Mouse (Mus musculus) liver, adult (tissue): Measurements from ENCODE around the gene Sbk3.

Experiments
- GATA4 ChIP-seq: IDR thresholded peaks from 2 replicates; pipeline ENCODE4 v1.6.1; 2014; ENCODE audit warnings: mild to moderate bottlenecking, low read length; ENCODE audit not compliant: insufficient replicate concordance

The Sbk3 gene

DNA sequence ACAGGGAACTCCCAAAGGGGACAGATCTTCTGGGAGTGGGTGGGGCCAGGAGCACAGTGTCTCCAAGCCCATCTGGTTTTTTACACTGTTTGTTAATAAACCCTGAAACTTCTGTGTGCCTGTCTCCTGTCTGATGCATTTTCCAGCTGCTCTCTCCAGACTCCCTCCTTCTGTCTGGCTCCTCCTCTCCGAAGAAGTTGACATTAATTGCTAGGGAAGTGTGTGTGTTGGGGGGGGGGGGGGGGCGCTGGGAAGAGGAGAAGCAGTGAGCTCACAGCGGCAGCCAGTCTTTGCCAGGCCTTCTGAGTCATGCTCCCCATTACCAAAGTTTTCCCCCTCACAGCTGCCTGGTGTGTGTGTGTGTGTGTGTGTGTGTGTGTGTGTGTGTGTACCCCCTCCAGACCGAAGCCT, 46.1 kb downstream of the Sbk3 start:
- TF ChIP-seq GATA4 = no peak

DNA sequence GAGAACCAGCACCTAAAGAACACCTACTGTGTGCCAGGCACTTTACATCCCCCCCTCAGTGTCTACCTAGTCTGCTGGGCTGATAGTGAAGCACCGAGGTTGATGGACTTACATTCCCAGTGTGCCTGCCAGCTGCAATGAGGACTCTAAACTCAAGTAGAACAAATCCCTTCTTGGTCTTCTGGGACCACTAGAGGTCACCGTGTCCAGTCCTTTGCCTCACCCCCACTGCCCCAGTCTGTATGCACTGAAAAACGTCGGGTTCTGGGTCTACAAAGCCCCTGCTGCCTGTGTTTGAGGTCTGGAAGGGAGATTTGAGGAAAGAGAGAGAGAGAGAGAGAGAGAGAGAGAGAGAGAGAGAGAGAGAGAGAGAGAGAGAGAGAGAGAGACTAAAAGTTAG, 46.5 kb downstream of the Sbk3 start:
- no peak for TF ChIP-seq GATA4

DNA sequence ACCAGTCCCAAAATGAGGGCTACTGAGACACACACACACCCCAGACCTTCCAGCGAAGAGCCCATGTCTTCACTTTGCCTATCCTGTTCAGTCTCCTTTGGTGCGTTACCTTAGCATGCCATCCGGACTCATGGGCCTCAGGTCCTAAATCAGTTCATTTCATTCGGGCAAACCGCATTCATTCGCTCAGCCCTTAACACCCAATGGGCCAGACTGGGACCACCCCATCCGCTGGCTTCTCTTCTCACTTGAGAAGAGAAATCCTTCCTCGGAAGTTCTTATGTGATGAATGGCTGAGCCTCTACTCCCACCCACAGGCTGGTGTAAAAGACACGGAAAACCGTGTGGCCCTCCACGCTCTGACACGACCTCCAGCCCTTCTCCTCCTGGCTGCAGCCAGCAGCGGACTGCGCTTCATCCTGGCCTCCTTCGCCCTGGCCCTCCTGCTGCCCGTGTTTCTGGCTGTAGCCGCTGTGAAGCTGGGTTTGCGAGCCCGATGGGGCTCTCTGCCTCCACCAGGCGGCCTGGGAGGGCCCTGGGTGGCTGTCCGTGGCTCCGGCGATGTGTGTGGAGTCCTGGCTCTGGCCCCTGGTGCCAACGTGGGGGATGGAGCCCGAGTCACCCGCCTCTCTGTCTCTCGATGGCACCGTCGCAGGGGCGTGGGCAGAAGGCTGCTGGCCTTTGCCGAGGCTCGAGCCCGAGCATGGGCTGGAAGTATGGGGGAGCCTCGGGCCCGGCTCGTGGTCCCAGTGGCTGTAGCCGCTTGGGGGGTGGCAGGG, 47.2 kb downstream of the Sbk3 start:
- TF ChIP-seq GATA4 = no peak

DNA sequence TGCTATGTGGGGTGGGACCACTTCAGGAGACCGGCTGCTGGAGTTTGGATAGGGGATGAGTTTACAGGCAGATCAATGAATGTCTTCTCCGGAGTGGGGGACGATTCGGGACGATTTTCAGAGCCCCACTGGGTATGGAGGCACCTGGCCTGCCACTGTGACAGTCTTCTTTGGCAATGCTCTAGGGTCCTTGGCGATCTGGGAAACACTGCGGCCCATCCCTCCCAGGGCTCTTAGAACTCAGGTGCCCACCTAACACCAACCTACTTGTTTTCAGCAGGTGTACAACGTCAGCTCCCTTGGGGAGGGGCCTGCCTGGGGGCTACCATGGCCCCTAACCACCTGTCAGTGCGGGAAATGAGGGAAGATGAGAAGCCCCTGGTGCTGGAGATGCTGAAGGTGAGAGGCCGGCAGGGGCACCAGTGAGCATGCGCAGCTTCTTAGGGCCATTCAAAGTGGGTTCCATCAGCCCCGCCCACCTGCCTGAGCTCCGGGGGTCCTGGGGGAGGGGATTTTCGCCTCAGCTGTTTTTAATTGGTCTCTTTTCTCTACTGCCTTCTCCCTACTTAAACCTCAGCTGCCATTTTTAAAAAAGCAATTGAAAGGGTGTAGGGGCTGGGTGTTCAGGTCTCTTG, 47.9 kb downstream of the Sbk3 start:
- TF ChIP-seq GATA4 = no peak

DNA sequence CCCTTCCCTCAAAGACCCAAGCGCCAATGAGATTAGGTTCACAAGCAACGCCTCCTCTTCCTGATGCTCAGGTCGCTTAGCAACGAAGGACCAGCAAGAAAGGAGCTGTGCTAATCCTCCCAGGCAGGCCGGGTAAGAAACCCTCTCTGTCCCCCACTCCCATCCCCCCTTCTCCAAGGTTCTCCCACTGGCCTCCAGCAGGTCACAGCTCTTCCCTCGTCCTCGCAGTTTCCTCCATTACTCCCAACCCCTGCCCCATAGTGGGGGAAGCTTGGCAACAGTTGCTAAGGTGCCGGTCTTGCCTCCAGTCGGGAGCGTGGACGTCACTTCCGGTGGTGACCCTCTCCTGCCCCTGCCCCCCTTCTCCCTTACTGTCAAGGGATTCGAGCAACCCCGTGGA, 48.5 kb downstream of the Sbk3 start:
- no peak for TF ChIP-seq GATA4

DNA sequence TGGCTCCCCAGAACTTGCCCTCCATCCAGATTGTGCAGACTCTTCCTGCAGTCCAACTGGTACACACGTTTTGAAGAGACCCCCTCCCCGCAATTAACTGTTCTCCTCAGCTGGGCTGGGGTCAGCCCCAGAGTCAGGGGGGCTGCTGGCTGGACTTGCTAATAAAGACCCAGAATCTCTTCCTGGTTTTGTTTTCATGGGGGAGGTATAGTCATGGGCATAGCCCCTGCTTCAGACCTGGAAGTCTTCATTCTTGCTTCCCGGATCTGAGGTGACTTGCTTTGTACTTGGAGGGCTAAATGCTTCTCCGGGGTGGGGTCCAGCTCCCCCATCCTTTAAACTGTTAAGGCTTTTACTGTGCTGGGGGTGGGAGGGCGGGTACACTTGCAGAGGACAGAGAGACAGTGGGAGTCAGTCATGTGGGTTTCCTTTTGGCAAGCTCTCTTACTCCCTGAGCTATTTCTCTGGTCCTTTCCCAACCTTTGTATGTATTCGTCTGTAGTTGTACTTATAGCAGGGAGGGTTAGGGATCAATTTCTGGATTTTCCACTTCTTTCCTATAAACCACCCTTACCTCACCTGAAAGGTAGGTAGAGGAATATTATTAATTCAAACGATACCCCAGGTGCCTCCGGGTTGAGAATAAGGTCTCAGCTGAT, 49.0 kb downstream of the Sbk3 start, which contains the start of gene Nat14:
Gene Nat14 (plus strand): TSS at position 205 of the 659 bp plus-strand sequence.
- TF ChIP-seq GATA4 = no peak

DNA sequence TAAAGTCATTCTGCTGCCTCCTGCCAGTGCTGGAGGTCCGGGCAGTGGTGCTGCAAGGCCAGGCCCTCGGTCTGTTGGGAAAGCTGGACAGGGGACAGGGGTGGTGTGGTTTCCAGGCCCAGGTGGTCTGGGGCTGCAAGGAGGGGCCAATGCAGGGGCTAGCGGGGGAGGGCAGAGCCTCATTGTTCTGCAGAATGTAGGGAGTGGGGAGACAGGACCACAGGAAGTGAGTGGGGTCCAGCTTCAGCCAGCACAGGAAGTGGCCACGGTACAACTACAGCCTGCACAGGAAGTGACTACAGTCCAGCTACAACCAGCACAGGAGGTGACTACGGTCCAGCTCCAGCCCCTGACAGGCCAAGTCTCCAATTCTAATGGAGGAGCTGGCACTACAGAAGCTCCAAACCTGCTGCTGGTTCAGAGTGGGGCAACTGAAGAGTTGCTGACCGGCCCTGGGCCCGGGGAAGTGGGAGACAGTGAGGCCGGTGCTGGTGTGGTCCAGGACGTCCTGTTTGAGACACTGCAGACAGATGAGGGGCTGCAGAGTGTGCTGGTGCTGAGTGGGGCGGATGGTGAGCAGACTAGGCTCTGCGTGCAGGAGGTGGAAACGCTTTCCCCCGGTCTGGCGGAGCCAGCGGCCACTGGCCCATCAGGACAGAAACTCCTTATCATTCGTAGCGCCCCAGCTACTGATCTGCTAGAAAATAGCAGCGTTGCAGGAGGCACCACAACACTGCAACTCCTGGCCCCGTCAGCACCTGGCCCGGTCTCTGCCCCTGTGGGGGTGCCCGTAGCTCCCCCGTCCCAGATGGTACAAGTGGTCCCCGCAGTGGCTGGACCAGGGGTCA, 49.8 kb downstream of the Sbk3 start:
- no peak for TF ChIP-seq GATA4

DNA sequence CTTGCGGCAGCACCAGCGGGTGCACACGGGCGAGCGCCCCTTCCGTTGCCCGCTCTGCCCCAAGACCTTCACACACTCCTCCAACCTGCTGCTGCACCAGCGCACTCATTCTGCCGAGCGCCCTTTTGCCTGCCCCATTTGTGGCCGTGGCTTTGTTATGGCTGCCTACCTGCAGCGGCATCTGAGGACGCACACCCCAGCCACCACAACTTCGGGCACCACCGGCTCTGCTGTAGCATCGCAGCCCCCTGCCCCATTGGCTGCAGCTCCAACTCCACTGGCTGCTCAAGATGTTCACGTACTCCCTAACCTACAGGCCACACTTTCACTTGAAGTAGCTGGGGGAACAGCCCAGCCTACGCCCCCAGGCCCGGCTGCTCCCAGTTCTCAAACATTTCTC, 50.5 kb downstream of the Sbk3 start:
- TF ChIP-seq GATA4 = no peak

DNA sequence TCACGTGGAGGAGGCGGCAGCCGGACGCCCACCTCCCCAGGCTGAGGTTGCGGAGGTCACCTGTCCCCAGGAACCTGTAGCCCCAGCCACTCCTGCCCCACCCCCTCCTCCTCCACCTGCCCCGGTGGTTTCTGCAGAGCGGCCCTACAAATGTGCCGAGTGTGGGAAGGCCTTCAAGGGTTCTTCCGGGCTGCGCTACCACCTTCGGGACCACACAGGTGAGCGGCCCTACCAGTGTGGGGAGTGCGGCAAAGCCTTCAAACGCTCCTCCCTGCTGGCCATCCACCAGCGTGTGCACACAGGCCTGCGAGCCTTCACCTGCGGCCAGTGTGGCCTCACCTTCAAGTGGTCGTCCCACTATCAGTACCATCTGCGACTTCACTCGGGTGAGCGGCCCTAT, 51.0 kb downstream of the Sbk3 start:
- TF ChIP-seq GATA4 = no peak

DNA sequence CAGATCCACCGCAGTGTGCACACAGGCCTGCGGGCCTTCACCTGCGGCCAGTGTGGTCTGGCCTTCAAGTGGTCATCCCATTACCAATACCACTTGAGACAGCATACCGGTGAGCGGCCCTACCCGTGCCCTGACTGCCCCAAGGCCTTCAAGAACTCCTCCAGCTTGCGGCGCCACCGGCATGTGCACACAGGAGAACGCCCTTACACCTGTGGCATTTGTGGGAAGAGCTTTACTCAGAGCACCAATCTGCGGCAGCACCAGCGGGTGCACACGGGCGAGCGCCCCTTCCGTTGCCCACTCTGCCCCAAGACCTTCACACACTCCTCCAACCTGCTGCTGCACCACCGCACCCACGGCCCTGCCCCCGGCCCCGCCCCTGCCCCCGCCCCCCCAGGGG, 51.9 kb downstream of the Sbk3 start:
- no peak for TF ChIP-seq GATA4

DNA sequence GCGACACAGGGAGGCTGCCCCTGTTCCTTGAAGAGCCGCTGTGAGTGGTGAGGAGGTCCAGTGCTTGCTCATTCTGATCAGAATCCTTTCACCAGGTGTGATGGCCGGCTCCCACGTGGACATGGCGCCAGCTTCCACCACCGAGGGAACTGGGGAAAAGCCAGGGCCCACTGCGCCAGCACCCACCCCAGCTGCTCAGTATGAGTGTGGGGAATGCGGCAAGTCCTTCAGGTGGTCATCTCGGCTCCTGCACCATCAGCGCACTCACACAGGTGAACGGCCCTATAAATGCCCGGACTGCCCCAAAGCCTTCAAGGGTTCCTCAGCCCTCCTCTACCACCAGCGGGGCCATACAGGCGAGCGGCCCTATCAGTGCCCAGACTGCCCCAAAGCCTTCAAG, 52.3 kb downstream of the Sbk3 start:
- no peak for TF ChIP-seq GATA4

DNA sequence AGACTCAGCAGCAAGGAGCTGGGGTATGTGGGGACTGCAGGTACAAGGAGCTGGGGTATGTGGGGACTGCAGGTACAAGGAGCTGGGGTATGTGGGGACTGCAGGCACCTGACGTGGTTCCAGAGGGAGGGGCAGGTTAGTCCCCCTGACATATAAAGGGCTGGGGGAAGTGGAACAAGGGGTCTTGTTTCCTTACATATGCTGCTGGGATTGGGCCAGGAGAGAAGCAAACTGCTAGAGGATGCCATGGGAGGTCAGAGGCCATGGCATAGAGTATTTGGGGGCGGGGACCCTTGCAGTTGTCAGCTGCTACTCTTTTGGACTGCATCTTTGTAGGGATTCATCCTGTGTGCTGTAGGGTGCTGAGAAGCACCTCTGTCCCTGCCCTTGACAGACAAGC, 53.5 kb downstream of the Sbk3 start:
- TF ChIP-seq GATA4 = no peak

DNA sequence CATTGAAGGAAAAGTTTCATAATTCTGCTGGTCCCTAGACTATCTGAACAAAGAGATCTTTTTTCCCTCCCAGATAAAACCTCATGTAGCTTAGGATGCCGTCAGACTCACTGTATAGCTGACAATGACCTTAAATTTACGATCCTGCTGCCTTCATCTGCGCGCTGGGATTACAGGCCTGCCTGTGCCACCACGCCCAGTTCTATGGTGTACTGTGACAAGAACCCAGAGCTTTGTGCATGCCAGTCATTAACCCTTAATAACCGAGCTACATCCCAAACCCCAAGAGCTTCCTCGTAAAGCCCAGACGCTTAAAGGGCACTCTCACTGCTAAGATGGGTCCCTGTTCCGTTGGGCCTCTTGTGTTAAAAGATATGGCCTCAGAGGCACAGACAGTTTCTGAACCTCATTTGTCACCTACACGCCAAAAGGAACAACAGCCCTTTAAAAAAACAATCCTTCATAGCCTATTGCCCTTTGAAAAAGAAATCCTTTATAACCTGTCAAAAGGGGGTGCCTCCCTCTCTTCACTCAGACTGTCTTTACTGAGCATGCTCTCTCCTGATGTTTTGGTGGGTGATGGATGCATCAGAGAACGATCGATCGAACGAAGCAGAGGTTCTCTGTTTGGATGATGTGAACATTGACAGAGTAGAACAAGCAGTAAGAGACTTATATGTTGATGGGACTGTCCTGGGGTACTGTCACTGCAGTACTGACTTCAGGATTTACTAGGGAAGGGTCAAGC, 55.1 kb downstream of the Sbk3 start:
- no peak for TF ChIP-seq GATA4
